Mouse (Mus musculus): ENCODE results near the gene Mcm9.

GRCm38 (mm10) chr10:53613955-53614354 lies 16.3 kb downstream of the Mcm9 start:
- no peak for TF ChIP-seq CTCF (IDR thresholded peaks at IDR 0.05; ENCODE audit: extremely low read depth, insufficient read depth, insufficient read length, insufficient replicate concordance)
- no peak for TF ChIP-seq POLR2A (IDR thresholded peaks at IDR 0.05; ENCODE audit: low read depth, low read length)
